Mouse (Mus musculus): ENCODE measurements around the gene Tspan11.

Gene Tspan11

DNA sequence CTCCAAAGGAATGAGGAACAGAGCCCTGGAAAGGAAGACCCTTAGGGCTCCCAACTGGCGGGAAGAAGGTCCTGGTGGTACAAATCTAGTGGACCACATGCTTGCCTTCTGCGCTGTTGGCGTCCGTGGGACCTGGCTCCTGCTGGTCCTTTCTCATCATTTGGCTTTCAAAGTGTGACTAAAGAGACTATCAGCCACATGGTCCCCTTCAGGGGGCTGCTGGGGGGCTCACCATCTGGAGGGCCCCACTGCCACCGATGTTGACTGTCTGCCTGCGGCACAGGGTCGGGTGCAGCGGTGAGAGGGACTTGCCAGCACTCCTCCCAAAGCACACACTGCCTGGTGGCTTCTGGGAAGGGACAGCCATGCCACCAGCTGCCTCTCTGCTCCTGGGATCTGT is 105.6 kb downstream of the Tspan11 start:
- no peak for DNase-seq

DNA sequence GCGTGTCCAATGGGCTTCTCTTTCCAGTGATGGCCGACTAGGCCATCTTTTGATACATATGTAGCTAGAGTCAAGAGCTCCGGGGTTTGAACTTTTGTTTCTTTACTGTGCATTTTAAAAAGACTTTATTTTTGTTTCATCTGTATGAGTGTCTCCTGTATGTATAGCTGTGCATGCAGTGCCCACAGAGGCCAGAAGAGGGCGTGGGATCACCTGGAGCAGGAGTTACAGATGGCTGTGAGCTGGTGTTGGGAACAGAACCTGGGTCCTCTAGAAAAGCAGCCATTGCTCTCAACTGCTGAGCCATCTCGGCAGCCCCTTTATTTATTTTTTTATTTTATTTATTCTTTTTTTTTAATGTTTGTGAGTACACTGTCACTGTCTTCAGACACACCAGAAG is 109.5 kb downstream of the Tspan11 start:
- DNase-seq, result no peak

DNA sequence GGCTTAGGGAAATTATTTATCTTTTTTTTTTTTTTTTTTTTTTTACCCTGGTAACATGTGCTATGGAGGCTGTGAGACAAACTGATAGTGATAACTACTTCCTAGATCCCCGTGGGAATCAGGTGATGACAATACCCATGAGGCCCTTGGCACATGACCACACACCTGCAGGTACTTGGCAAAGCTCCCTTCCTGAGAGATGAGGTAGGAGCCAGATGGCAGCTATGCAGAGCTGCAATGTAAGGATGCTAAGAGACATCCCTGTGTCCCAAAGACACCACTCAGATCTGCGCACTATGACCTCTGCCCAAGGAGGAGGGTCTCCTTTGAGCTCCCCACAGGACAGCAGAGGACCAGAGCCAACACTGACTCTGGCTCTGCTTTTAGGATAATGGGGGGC is 111.7 kb downstream of the Tspan11 start:
- peak; percentile 91 to 94 for DNase-seq

DNA sequence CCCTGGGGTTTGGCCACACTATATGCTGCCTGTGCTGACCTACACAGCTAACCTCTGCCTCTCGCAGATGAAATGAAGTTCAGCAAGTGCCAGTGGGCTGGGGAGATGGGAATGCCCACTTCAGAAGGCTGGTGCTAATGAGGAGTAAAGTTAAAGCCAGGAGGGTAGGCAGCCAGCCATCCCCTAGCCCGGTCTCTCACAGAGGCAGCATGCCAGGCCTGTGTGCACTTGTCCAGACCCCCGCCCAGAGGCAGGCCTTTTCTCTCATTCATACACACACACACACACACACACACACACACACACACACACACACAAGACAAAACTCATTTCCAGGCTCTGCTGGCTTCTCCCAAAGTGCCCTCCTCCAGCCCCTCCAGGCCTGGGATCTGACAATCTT is 113.4 kb downstream of the Tspan11 start:
- DNase-seq, result no peak

DNA sequence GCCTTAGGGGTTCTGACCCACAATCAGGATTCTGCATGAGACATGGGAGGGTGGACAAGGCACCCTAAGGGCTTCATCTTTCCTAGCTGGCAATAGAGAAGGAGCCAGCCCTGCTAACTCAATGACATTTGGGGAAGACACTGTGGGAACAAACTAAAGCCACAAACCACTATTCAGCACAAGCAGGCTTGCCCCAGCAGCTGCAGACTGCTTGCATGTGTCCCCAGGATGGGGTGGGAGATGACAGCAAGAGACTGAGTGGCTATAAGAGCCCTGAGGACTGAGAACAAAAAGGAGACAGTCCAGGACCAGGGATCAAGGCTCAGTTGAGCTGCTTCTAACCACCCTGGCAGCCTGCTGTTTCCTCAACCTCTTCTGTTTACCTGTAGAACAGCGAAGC is 114.2 kb downstream of the Tspan11 start:
- DNase-seq, result no peak

DNA sequence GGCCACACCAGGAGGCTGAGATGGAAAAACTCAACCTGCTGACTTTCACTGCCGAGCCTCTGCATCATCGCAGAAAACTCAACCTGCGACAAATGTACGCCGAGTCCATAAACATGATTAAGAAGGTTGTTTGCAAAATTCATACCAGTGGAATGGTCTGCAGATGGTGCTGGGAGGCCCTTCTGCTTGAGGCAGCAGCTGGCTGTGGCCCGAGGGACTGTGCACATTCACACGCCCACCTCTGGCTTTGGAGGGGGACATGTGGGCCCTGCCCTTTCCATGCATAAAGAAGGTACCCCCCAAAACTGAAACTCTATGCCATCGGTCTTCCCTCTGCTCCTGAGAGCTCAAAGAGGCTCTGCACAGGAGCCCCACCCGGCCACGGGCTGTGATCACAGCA is 114.7 kb downstream of the Tspan11 start:
- no peak for DNase-seq

DNA sequence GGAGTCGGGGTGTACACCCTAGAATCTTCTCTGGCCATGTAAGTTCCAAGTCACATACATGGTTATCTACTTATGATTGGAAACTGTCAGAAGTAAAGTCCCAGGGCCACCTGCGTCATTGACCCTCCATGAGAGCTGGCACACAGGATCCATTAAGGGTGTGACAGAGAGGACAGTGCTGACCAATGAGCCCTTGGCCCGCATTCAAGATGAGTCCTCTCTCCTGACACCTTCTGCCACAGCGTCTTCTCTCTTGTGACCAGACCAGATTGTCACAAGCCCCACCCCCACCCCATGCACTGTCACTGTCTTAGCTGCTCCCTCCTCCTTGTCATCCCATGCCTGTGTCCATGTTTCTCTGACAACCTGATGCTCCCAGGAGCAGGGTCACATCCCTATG is 115.3 kb downstream of the Tspan11 start:
- DNase-seq, result peak; percentile 59 to 76

DNA sequence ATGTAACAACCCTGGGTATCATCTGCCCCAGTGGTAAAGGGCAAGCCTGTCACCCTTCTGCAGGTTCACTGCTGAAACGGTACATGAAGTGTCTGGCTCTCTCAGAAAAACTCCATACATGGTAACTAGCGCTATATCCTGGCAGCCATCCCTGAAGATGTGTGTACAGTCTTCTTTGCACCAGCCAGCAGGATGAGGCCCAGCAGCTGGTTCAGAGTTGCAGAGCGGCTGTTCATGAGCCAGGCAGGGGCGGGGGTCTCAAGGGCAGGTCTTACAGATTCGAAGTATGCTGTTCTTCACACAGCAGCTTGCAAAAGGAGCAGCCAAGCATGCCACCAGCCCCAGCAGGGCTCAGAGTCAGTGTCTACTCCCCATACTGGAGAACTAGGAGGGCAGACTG is 116.2 kb downstream of the Tspan11 start:
- DNase-seq, result no peak

Measured in cerebellum, postnatal 25 days (tissue).